ENCODE assay signal across 12 mouse cellular contexts in the genomic region with DNA sequence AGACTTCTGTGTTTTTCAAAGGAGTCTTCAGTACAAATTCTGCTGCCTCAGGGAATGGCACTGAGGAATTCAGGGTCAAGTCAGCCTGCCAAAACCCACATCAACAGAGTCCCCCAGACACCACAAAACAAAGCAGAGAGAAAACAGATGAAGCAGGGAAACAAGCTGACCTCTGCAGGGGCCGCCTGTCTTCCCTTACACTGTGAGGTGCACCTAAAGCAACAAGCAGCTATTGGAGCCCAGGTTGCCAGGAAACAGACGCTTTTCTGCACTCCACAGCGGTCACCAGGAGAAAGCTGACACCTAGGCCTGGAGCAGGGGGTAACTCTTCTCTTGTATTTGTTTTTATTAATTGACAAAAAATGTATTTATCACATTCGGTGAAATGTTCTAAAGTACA. TPM values are rescaled to one million over a fixed set of nuclear protein-coding genes. Genes with fewer than 3 reads are reported as not detected.
A peak's percentile ranks its signal among the peaks of the same experiment; 100 is the strongest.
DNase-seq lines count a peak whose midpoint lies in the region; ATAC-seq lines count a peak whose summit lies in the region.
"Had no signal": no experiment of that assay in that cellular context is flagged by ENCODE, and none has a peak within 500 bp of the region (broad histone marks: within the 10 kb centered on the region; RNA-seq: fewer than 3 reads in every experiment).

No protein-coding gene starts in this region.

- WGBS in midbrain, embryonic 11.5 days = 21% methylated on average over 4 of the region's 4 CpGs

- no peak overlapping the region for H3K4me3 ChIP-seq in midbrain, embryonic 11.5 days (ENCODE audit: low read depth, low read length)
- H3K4me3 ChIP-seq: limb, embryonic 13.5 days; neural tube, embryonic 12.5 days had no signal

- DNase-seq in heart, adult 11 months = peak; percentile 85
- DNase-seq in heart, adult 8-10 months (ENCODE audit: low spot score) = no peak
- peak; percentile 70 for DNase-seq in ovary, adult 18-20 months (ENCODE audit: low spot score)
- DNase-seq in ovary, postnatal 10 days (ENCODE audit: low spot score) = no peak
- no peak for DNase-seq in midbrain, embryonic 11.5 days (ENCODE audit: low spot score, missing footprints)
- DNase-seq in cerebellum, postnatal 36 days = no peak
- no peak for DNase-seq in right cerebral cortex, postnatal 36 days (ENCODE audit: low spot score in 2 of 2)
- DNase-seq in spleen, adult 12 weeks (ENCODE audit: low spot score) = no peak
- DNase-seq: B cell, adult 2 months; thymus, adult 18-20 months had no signal

- H3K27me3 ChIP-seq in midbrain, embryonic 11.5 days (ENCODE audit: control insufficient read depth, insufficient read depth, low read length) = no peaks in the 10 kb centered on the region
- H3K27me3 ChIP-seq: limb, embryonic 13.5 days; neural tube, embryonic 12.5 days had no signal

- H3K36me3 ChIP-seq in midbrain, embryonic 11.5 days (ENCODE audit: control insufficient read depth, insufficient read depth, low read length) = no peaks in the 10 kb centered on the region
- H3K36me3 ChIP-seq: limb, embryonic 13.5 days; neural tube, embryonic 12.5 days had no signal

- peaks cover 10% of the 10 kb centered on the region; the same call in 1 of the 2 replicates for H3K4me1 ChIP-seq in midbrain, embryonic 11.5 days (ENCODE audit: control insufficient read depth, insufficient read depth, low read length)
- H3K4me1 ChIP-seq: neural tube, embryonic 12.5 days had no signal

- no peak overlapping the region for H3K4me2 ChIP-seq in midbrain, embryonic 11.5 days
- H3K4me2 ChIP-seq: limb, embryonic 13.5 days; neural tube, embryonic 12.5 days had no signal

- no peaks in the 10 kb centered on the region for H3K9me3 ChIP-seq in midbrain, embryonic 11.5 days (ENCODE audit: control insufficient read depth, low read length)
- H3K9me3 ChIP-seq: limb, embryonic 13.5 days; neural tube, embryonic 12.5 days had no signal

- ATAC-seq in midbrain, embryonic 11.5 days (ENCODE audit: low FRiP score) = peak; percentile 38; the same call in 1 of the 2 replicates

- no peak overlapping the region for H3K9ac ChIP-seq in midbrain, embryonic 11.5 days (ENCODE audit: low read length)
- H3K9ac ChIP-seq: limb, embryonic 13.5 days; neural tube, embryonic 12.5 days had no signal

- H3K27ac ChIP-seq in midbrain, embryonic 11.5 days (ENCODE audit: low read depth, low read length) = no peak overlapping the region
- H3K27ac ChIP-seq: limb, embryonic 13.5 days; neural tube, embryonic 12.5 days had no signal

RNA-seq across cellular contexts. Expression of a gene that starts 28.5 kb away (rescaled TPM):
- total RNA-seq in heart, adult 8-10 months (2022) = 1 to 10 TPM; 1.5 to 5.0 (median 2.5) TPM
- polyA plus RNA-seq in midbrain, embryonic 11.5 days (2014; fragmentation: Nextera tagmentation; extraction: Ambion mirVana) = 5.2 and 8.0 TPM in 2 replicates

Comparison
In these comparisons a context has a peak if more than half of its experiments do, and no peak if none do; other contexts are left out.
1. DNase-seq: peak in heart, adult 11 months (single experiment) and ovary, adult 18-20 months (single experiment); none in heart, adult 8-10 months (single experiment), ovary, postnatal 10 days (single experiment), midbrain, embryonic 11.5 days (single experiment), cerebellum, postnatal 36 days (0 of 2), right cerebral cortex, postnatal 36 days (0 of 2) and spleen, adult 12 weeks (single experiment).